ENCODE assay signal across 21 mouse cellular contexts in genomic region chr15:5447707-5448496, GRCm38 (mm10).
DNase-seq lines count a peak whose midpoint lies in the region; ATAC-seq and TF ChIP-seq lines count a peak whose summit lies in the region.
"Had no signal": no experiment of that assay in that cellular context is flagged by ENCODE, and none has a peak within 500 bp of the region (broad histone marks: within the 10 kb centered on the region; RNA-seq: fewer than 3 reads in every experiment).

No protein-coding gene starts in this region.

- H3K36me3 ChIP-seq in lung, embryonic 14.5 days (ENCODE audit: insufficient read depth) = no peaks in the 10 kb centered on the region
- H3K36me3 ChIP-seq in lung, postnatal 0 days (ENCODE audit: insufficient read depth, low read length) = no peaks in the 10 kb centered on the region
- no peaks in the 10 kb centered on the region for H3K36me3 ChIP-seq in stomach, postnatal 0 days (ENCODE audit: control insufficient read depth, insufficient read depth, low read length)
- H3K36me3 ChIP-seq: embryonic facial prominence, embryonic 12.5 days; embryonic facial prominence, embryonic 15.5 days; hindbrain, embryonic 12.5 days had no signal

- no peaks in the 10 kb centered on the region for H3K9me3 ChIP-seq in lung, embryonic 14.5 days (ENCODE audit: low read depth, low read length)
- H3K9me3 ChIP-seq in lung, postnatal 0 days (ENCODE audit: low read length) = no peaks in the 10 kb centered on the region
- no peaks in the 10 kb centered on the region for H3K9me3 ChIP-seq in stomach, postnatal 0 days (ENCODE audit: control insufficient read depth, low read length)
- H3K9me3 ChIP-seq: embryonic facial prominence, embryonic 12.5 days; embryonic facial prominence, embryonic 15.5 days; hindbrain, embryonic 12.5 days had no signal

- no peak overlapping the region for H3K4me3 ChIP-seq in lung, embryonic 14.5 days (ENCODE audit: low read depth, low read length)
- no peak overlapping the region for H3K4me3 ChIP-seq in lung, postnatal 0 days (ENCODE audit: low read depth, low read length)
- H3K4me3 ChIP-seq in stomach, postnatal 0 days (ENCODE audit: low read depth, low read length) = no peak overlapping the region
- H3K4me3 ChIP-seq: embryonic facial prominence, embryonic 12.5 days; embryonic facial prominence, embryonic 15.5 days; gastrocnemius, adult 2 months; hindbrain, embryonic 12.5 days had no signal

- no peak for TF ChIP-seq EP300 in lung, postnatal 0 days (IDR thresholded peaks at IDR 0.05)
- TF ChIP-seq EP300 in stomach, postnatal 0 days (optimal IDR thresholded peaks at IDR 0.05) = no peak

- H3K4me1 ChIP-seq in lung, embryonic 14.5 days (ENCODE audit: insufficient read depth) = no peaks in the 10 kb centered on the region
- H3K4me1 ChIP-seq in lung, postnatal 0 days (ENCODE audit: insufficient read depth, low read depth, low read length) = no peaks in the 10 kb centered on the region
- H3K4me1 ChIP-seq in stomach, postnatal 0 days (replicated peaks; ENCODE audit: control insufficient read depth, insufficient read depth) = no peaks in the 10 kb centered on the region
- H3K4me1 ChIP-seq: embryonic facial prominence, embryonic 12.5 days; embryonic facial prominence, embryonic 15.5 days; hindbrain, embryonic 12.5 days had no signal

- no peaks in the 10 kb centered on the region for H3K27me3 ChIP-seq in lung, embryonic 14.5 days (ENCODE audit: insufficient read depth, low read length)
- no peaks in the 10 kb centered on the region for H3K27me3 ChIP-seq in lung, postnatal 0 days (replicated peaks; ENCODE audit: insufficient read depth, low read length)
- no peaks in the 10 kb centered on the region for H3K27me3 ChIP-seq in stomach, postnatal 0 days (ENCODE audit: control insufficient read depth, insufficient read depth, low read length)
- H3K27me3 ChIP-seq: embryonic facial prominence, embryonic 12.5 days; embryonic facial prominence, embryonic 15.5 days; hindbrain, embryonic 12.5 days had no signal

- H3K4me2 ChIP-seq in lung, embryonic 14.5 days = no peak overlapping the region
- H3K4me2 ChIP-seq in lung, postnatal 0 days (replicated peaks; ENCODE audit: low read depth, low read length) = no peak overlapping the region
- no peak overlapping the region for H3K4me2 ChIP-seq in stomach, postnatal 0 days (replicated peaks; ENCODE audit: low read depth)
- H3K4me2 ChIP-seq: embryonic facial prominence, embryonic 12.5 days; embryonic facial prominence, embryonic 15.5 days; heart, embryonic 11.5 days; hindbrain, embryonic 12.5 days had no signal

- TF ChIP-seq CTCF in lung, embryonic 14.5 days (IDR thresholded peaks at IDR 0.05; ENCODE audit: low read depth) = no peak
- TF ChIP-seq CTCF in lung, postnatal 0 days (IDR thresholded peaks at IDR 0.05) = no peak
- no peak for TF ChIP-seq CTCF in stomach, postnatal 0 days (IDR thresholded peaks at IDR 0.05; ENCODE audit: low read depth)

- H3K27ac ChIP-seq in lung, embryonic 14.5 days (ENCODE audit: low read depth) = no peak overlapping the region
- H3K27ac ChIP-seq in lung, postnatal 0 days (ENCODE audit: low read length) = no peak overlapping the region
- no peak overlapping the region for H3K27ac ChIP-seq in stomach, postnatal 0 days (replicated peaks)
- H3K27ac ChIP-seq: embryonic facial prominence, embryonic 12.5 days; embryonic facial prominence, embryonic 15.5 days; gastrocnemius, adult 2 months; hindbrain, embryonic 12.5 days had no signal

- ATAC-seq in lung, embryonic 14.5 days (ENCODE audit: insufficient read depth) = no peak
- ATAC-seq in lung, postnatal 0 days = peak; percentile 60
- peak; percentile 82 for ATAC-seq in stomach, postnatal 0 days (ENCODE audit: low FRiP score, low TSS enrichment)
- ATAC-seq: forebrain, embryonic 14.5 days; forebrain, postnatal 0 days; hindbrain, embryonic 16.5 days had no signal

- 68% methylated on average over 2 of the region's 2 CpGs for WGBS in lung, embryonic 14.5 days
- 80% methylated on average over 2 of the region's 2 CpGs for WGBS in lung, postnatal 0 days
- WGBS in stomach, postnatal 0 days = 81% methylated on average over 2 of the region's 2 CpGs

- no peak overlapping the region for H3K9ac ChIP-seq in lung, embryonic 14.5 days
- H3K9ac ChIP-seq in lung, postnatal 0 days (replicated peaks; ENCODE audit: low read depth) = no peak overlapping the region
- H3K9ac ChIP-seq in stomach, postnatal 0 days (ENCODE audit: low read length) = no peak overlapping the region
- H3K9ac ChIP-seq: embryonic facial prominence, embryonic 12.5 days; embryonic facial prominence, embryonic 15.5 days; forebrain, postnatal 0 days; hindbrain, embryonic 12.5 days had no signal

- peak; percentile 18 for DNase-seq in lung, embryonic 14.5 days
- DNase-seq in lung, postnatal 4 days = no peak
- peak; percentile 72 for DNase-seq in lung, postnatal 0 days (ENCODE audit: low spot score)
- DNase-seq in lung, adult 18-20 months = no peak
- no peak for DNase-seq in stomach, postnatal 0 days (ENCODE audit: low spot score)
- DNase-seq in adrenal gland, adult (ENCODE audit: inconsistent age in 2 of 2, low spot score in 1 of 2) = no peak
- DNase-seq: adrenal gland, postnatal 14 days; cerebellum, adult 11 months; cerebellum, adult 2 months; cerebellum, adult 9-11 months; cerebellum, postnatal 25 days; forebrain, postnatal 0 days; gastrocnemius, adult 2 months; gastrocnemius, postnatal 14 days; heart, adult 11 months had no signal

Comparison
In these comparisons a context has a peak if more than half of its experiments do, and no peak if none do; other contexts are left out.
1. DNase-seq: peak in lung, embryonic 14.5 days (single experiment) and lung, postnatal 0 days (single experiment); none in lung, postnatal 4 days (0 of 2), lung, adult 18-20 months (0 of 2), stomach, postnatal 0 days (single experiment) and adrenal gland, adult (0 of 2).